Mouse (Mus musculus) intestine, embryonic 14.5 days (tissue): ENCODE measurements around the gene Rhox2a. TPM values are rescaled to one million over a fixed set of nuclear protein-coding genes. Genes with fewer than 3 reads are reported as not detected.
"Not testable (repeated sequence)": the region's sequence is repeated elsewhere in the genome, so short reads cannot be mapped to it uniquely, and the experiment has no call there.

ENCODE experiments used
- ATAC-seq: fragments of 200-750 bp; cut with Nextera tagmentation; replicated peaks from 2 replicates; pipeline ENCODE4 v1.8.0; 2017; ENCODE audit warnings: low read depth, moderate number of reproducible peaks, moderate TSS enrichment, moderate library complexity; ENCODE audit not compliant: low FRiP score, low TSS enrichment
- DNase-seq: peaks from one replicate; pipeline ENCODE4 v3.0.0-alpha.2; 2018; ENCODE audit warnings: low spot score
- H3K27ac ChIP-seq: fragments of 300-500 bp; sonication (generic); 2 replicates; pipeline ENCODE4 v1.5.1; 2014; ENCODE audit warnings: low read depth, mild to moderate bottlenecking, control low read depth
- H3K27me3 ChIP-seq: fragments of 300-500 bp; sonication (generic); replicated peaks from 2 replicates; pipeline ENCODE4 v1.6.1; 2014; ENCODE audit warnings: low read length, control low read depth; ENCODE audit not compliant: control insufficient read depth, insufficient read depth
- H3K36me3 ChIP-seq: fragments of 300-500 bp; sonication (generic); 2 replicates; pipeline ENCODE4 v1.6.1; 2014; ENCODE audit warnings: low read length, control low read depth; ENCODE audit not compliant: control insufficient read depth, insufficient read depth
- H3K4me1 ChIP-seq: fragments of 300-500 bp; sonication (generic); replicated peaks from 2 replicates; pipeline ENCODE4 v1.6.1; 2014; ENCODE audit warnings: low read length, control low read depth, mixed read lengths; ENCODE audit not compliant: control insufficient read depth, insufficient read depth
- H3K4me2 ChIP-seq: fragments of 300-500 bp; sonication (generic); 2 replicates; pipeline ENCODE4 v1.6.1; 2014; ENCODE audit warnings: low read length
- H3K4me3 ChIP-seq: fragments of 300-500 bp; sonication (generic); 2 replicates; pipeline ENCODE4 v1.5.1; 2014; ENCODE audit warnings: low read depth, low read length, control low read depth, mixed read lengths
- H3K9ac ChIP-seq: fragments of 300-500 bp; sonication (generic); 2 replicates; pipeline ENCODE4 v1.6.1; 2014; ENCODE audit warnings: mild to moderate bottlenecking, low read length
- H3K9me3 ChIP-seq: fragments of 300-500 bp; sonication (generic); 2 replicates; pipeline ENCODE4 v1.6.1; 2016; ENCODE audit warnings: low read length, control low read depth; ENCODE audit not compliant: control insufficient read depth
- WGBS: fragments of 180-500 bp; shearing (Covaris S2); extraction: QIAGEN DNeasy Blood & Tissue Kit; methylation state at CpG from one replicate; pipeline ENCODE4 v1.1.7; 2014; 5-methylcytosine and 5-hydroxymethylcytosine counted together
- polyA plus RNA-seq: library from polyadenylated mRNA; unstranded; fragments of >200 nt; fragmentation: Nextera tagmentation; extraction: Ambion mirVana; gene quantifications from 2 replicates; pipeline ENCODE4 v1.2.1, GENCODE M21; 2014

The Rhox2a gene
- not detected in 2 replicates for polyA plus RNA-seq

GRCm38 (mm10) chrX:37244676-37245075 lies at the start of gene Rhox2a:
Rhox2a (plus strand) TSS chrX:37244976.
- not testable (repeated sequence) for H3K9ac ChIP-seq, H3K27me3 ChIP-seq, H3K4me1 ChIP-seq, H3K4me2 ChIP-seq, ATAC-seq, H3K9me3 ChIP-seq, H3K36me3 ChIP-seq, H3K4me3 ChIP-seq, DNase-seq, H3K27ac ChIP-seq
- no CpG with 5 or more reads among the region's 9 CpGs for WGBS

GRCm38 (mm10) chrX:37198676-37199075 lies 46.1 kb upstream of the Rhox2a start:
- no peak overlapping the region for H3K4me2 ChIP-seq
- no peaks in the 10 kb centered on the region for H3K27me3 ChIP-seq
- no peaks in the 10 kb centered on the region for H3K36me3 ChIP-seq
- no peak overlapping the region for H3K27ac ChIP-seq
- DNase-seq (no peak), ATAC-seq (no peak)
- no peaks in the 10 kb centered on the region for H3K9me3 ChIP-seq
- no peaks in the 10 kb centered on the region for H3K4me1 ChIP-seq
- H3K9ac ChIP-seq, result no peak overlapping the region
- 64% methylated on average over 8 of the region's 8 CpGs for WGBS
- H3K4me3 ChIP-seq, result no peak overlapping the region

GRCm38 (mm10) chrX:37210941-37211340 lies 33.8 kb upstream of the Rhox2a start, which contains the start of gene Gm9:
Gm9 (minus strand) TSS chrX:37211041.
- no peak within 1 kb of the TSS for H3K9ac ChIP-seq
- no peak for ATAC-seq
- 89% methylated on average over 10 of the region's 10 CpGs for WGBS

GRCm38 (mm10) chrX:37222158-37222557 lies 22.6 kb upstream of the Rhox2a start, which contains the start of gene Rhox1:
Rhox1 (minus strand) TSS chrX:37222258.
- WGBS, result 55% methylated on average over 1 of the region's 1 CpGs
- not testable (repeated sequence) for H3K4me3 ChIP-seq, H3K9me3 ChIP-seq, H3K36me3 ChIP-seq, ATAC-seq, H3K27me3 ChIP-seq, H3K9ac ChIP-seq, H3K4me2 ChIP-seq, H3K4me1 ChIP-seq, H3K27ac ChIP-seq, DNase-seq

More at GRCm38 (mm10) chrX:37210941-37211340, 33.8 kb upstream of the Rhox2a start, which contains the start of gene Gm9:
- no peaks in the 10 kb centered on the region for H3K36me3 ChIP-seq
- no peak within 1 kb of the TSS for H3K4me3 ChIP-seq
- no peaks in the 10 kb centered on the region for H3K27me3 ChIP-seq
- no peak for DNase-seq
- H3K4me1 ChIP-seq, result no peaks in the 10 kb centered on the region
- no peaks in the 10 kb centered on the region for H3K9me3 ChIP-seq
- H3K4me2 ChIP-seq, result no peak within 1 kb of the TSS
- H3K27ac ChIP-seq, result no peak within 1 kb of the TSS

- H3K27ac ChIP-seq, DNase-seq, H3K9ac ChIP-seq, H3K4me3 ChIP-seq, H3K36me3 ChIP-seq, H3K27me3 ChIP-seq, H3K9me3 ChIP-seq, H3K4me2 ChIP-seq, ATAC-seq, H3K4me1 ChIP-seq: not testable (repeated sequence)
- 78% methylated on average over 1 of the region's 3 CpGs for WGBS
These were observed 4.8 kb downstream of the Rhox2a start, which contains the start of gene Rhox3a for GRCm38 (mm10) chrX:37249619-37250018. Rhox3a (plus strand) TSS chrX:37249919.

- WGBS, result 98% methylated on average over 10 of the region's 19 CpGs
- H3K9me3 ChIP-seq, ATAC-seq, H3K27ac ChIP-seq, H3K4me1 ChIP-seq, DNase-seq, H3K36me3 ChIP-seq, H3K9ac ChIP-seq, H3K4me3 ChIP-seq, H3K4me2 ChIP-seq, H3K27me3 ChIP-seq: not testable (repeated sequence)
These were observed 20.3 kb downstream of the Rhox2a start, which contains the start of gene Rhox4a for GRCm38 (mm10) chrX:37265038-37265437. Rhox4a (plus strand) TSS chrX:37265338.

Other genes with a start within 250 kb of the Rhox2a start
- 0.11 TPM in 1 of 2 replicates, not detected in the other for gene Sowahd, start 196.1 kb upstream of the Rhox2a start, polyA plus RNA-seq
- 637 and 732 TPM in 2 replicates for gene Rpl39, start 159.6 kb upstream of the Rhox2a start, polyA plus RNA-seq
- gene Upf3b, start 134.7 kb upstream of the Rhox2a start, polyA plus RNA-seq, result 16.7 and 18.6 TPM in 2 replicates
- gene Nkap, start 118.2 kb upstream of the Rhox2a start, polyA plus RNA-seq, result 15.1 and 16.4 TPM in 2 replicates
- not detected in 2 replicates for gene Akap14, start 76.1 kb upstream of the Rhox2a start, polyA plus RNA-seq
- gene Ndufa1, start 53.8 kb upstream of the Rhox2a start, polyA plus RNA-seq, result 412 and 460 TPM in 2 replicates
- gene Rnf113a1, start 53.7 kb upstream of the Rhox2a start, polyA plus RNA-seq, result 10.0 and 10.4 TPM in 2 replicates
- not detected in 2 replicates for gene Gm9, start 33.9 kb upstream of the Rhox2a start, polyA plus RNA-seq
- gene Rhox1, start 22.7 kb upstream of the Rhox2a start, polyA plus RNA-seq, result not detected in 2 replicates
- gene Rhox3a, start 4.9 kb downstream of the Rhox2a start, polyA plus RNA-seq, result not detected in 2 replicates
- gene Rhox4a, start 20.4 kb downstream of the Rhox2a start, polyA plus RNA-seq, result not detected in 2 replicates
- not detected in 2 replicates for gene Rhox3a2, start 135.1 kb downstream of the Rhox2a start, polyA plus RNA-seq
- not detected in 2 replicates for gene Rhox4a2, start 145.9 kb downstream of the Rhox2a start, polyA plus RNA-seq
- not detected in 2 replicates for gene Rhox2b, start 167.1 kb downstream of the Rhox2a start, polyA plus RNA-seq
- gene Rhox4b, start 187.5 kb downstream of the Rhox2a start, polyA plus RNA-seq, result not detected in 2 replicates
- not detected in 2 replicates for gene Rhox2c, start 208.7 kb downstream of the Rhox2a start, polyA plus RNA-seq
- gene Rhox3c, start 213.6 kb downstream of the Rhox2a start, polyA plus RNA-seq, result not detected in 2 replicates
- not detected in 2 replicates for gene Rhox4c, start 235.4 kb downstream of the Rhox2a start, polyA plus RNA-seq
- not detected in 2 replicates for gene Rhox2d, start 248.5 kb downstream of the Rhox2a start, polyA plus RNA-seq